Mouse (Mus musculus) hindbrain, embryonic 13.5 days (tissue): Measurements from ENCODE around the gene Myo5a. TPM values are rescaled to one million over a fixed set of nuclear protein-coding genes. Genes with fewer than 3 reads are reported as not detected.

Experiments
- ATAC-seq: fragments of 200-750 bp; cut with Nextera tagmentation; 2 replicates; pipeline ENCODE4 v1.8.0; 2017; ENCODE audit warnings: moderate TSS enrichment; ENCODE audit not compliant: low FRiP score
- H3K27ac ChIP-seq: fragments of 300-500 bp; sonication (generic); 2 replicates; pipeline ENCODE4 v1.5.1; 2015; ENCODE audit warnings: inconsistent platforms, mild to moderate bottlenecking, moderate library complexity
- H3K27me3 ChIP-seq: fragments of 300-500 bp; sonication (generic); 2 replicates; pipeline ENCODE4 v1.6.1; 2015; ENCODE audit warnings: mild to moderate bottlenecking, inconsistent platforms
- H3K36me3 ChIP-seq: fragments of 300-500 bp; sonication (generic); 2 replicates; pipeline ENCODE4 v1.6.1; 2015; ENCODE audit warnings: mild to moderate bottlenecking, inconsistent platforms
- H3K4me1 ChIP-seq: fragments of 300-500 bp; sonication (generic); replicated peaks from 2 replicates; pipeline ENCODE4 v1.6.1; 2015; ENCODE audit warnings: inconsistent platforms
- H3K4me2 ChIP-seq: fragments of 300-500 bp; sonication (generic); 2 replicates; pipeline ENCODE4 v1.6.1; 2015; ENCODE audit warnings: inconsistent platforms, mild to moderate bottlenecking, moderate library complexity
- H3K4me3 ChIP-seq: fragments of 300-500 bp; sonication (generic); 2 replicates; pipeline ENCODE4 v1.5.1; 2015; ENCODE audit warnings: mild to moderate bottlenecking, inconsistent platforms
- H3K9ac ChIP-seq: fragments of 300-500 bp; sonication (generic); 2 replicates; pipeline ENCODE4 v1.6.1; 2015; ENCODE audit warnings: mild to moderate bottlenecking, inconsistent platforms
- H3K9me3 ChIP-seq: fragments of 300-500 bp; sonication (generic); 2 replicates; pipeline ENCODE4 v1.6.1; 2016; ENCODE audit warnings: inconsistent platforms
- WGBS: fragments of 180-500 bp; shearing (Covaris S2); methylation state at CpG from one replicate; pipeline ENCODE4 v1.1.7; 2015; 5-methylcytosine and 5-hydroxymethylcytosine counted together
- polyA plus RNA-seq: library from polyadenylated mRNA; unstranded; fragments of >200 nt; fragmentation: Nextera tagmentation; extraction: Ambion mirVana; gene quantifications from 2 replicates; pipeline ENCODE4 v1.2.1, GENCODE M21; 2015

Myo5a gene
- polyA plus RNA-seq, 1 experiment from 2014 or later, result 30.0 TPM

DNA sequence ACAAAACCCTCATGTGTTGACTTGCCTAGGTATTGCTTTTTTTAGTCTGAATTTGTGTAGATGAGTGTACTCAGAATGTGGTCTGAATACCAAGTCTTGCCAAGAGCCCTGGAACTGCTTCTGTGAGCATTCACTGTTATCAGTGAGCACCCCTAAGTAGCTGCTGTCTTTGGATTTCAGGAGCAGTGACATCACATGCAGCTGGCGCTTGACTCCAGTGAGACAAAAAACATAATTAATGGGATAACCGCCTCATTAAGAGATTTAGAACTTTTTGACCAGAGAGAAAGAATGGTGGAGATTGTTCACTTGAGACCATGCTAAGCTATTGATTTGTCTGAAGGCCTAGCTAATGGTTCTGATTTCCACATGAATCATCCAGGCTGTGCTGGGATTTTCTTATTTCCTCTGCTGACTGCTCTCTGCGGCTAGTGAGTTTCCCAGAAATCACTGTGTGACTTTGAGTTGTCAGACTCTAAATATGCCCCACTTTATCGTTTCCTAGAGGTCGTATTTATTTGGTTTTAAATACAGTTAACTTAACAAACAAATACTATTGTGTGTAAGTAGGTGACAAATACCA, 14.5 kb downstream of the Myo5a start:
- WGBS, result 58% methylated on average over 5 of the region's 5 CpGs
- Histone ChIP-seq H3K27ac (peak overlapping the region; percentile 35; the same call in 1 of the 2 replicates), H3K27me3 (no peaks in the 10 kb centered on the region), H3K4me2 (no peak overlapping the region), H3K4me1 (peaks cover 13% of the 10 kb centered on the region), H3K36me3 (no peaks in the 10 kb centered on the region), H3K9me3 (no peaks in the 10 kb centered on the region), H3K9ac (no peak overlapping the region), H3K4me3 (no peak overlapping the region)
- no peak; the same call in 1 of the 2 replicates for ATAC-seq

- Histone ChIP-seq H3K9me3 (no peaks in the 10 kb centered on the region), H3K27ac (no peak overlapping the region), H3K4me3 (no peak overlapping the region), H3K36me3 (no peaks in the 10 kb centered on the region), H3K9ac (no peak overlapping the region), H3K4me2 (no peak overlapping the region), H3K4me1 (peaks cover 13% of the 10 kb centered on the region), H3K27me3 (no peaks in the 10 kb centered on the region)
- ATAC-seq, result no peak
- 73% methylated on average over 2 of the region's 2 CpGs for WGBS
Measured at GRCm38 (mm10) chr9:75087823-75088222, 17.0 kb downstream of the Myo5a start.

DNA sequence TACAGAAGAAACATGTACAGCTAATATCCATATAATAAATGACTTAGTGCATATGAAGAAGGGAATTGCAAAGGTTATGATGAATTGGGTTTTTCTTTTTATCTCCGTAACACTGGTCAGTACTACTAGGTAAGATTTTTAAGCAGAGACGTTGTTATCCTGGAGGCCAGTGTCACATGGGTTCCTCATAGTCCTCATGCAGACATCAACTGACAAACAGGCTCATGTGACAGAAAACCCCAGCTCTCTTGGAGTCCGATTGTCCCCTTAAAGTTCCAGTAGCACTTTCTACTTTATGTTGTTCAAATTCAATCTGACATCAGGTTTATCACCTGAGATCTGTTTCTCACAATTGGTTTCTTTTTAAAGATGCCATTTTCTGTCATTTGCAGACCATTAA, 18.5 kb downstream of the Myo5a start:
- no peak for ATAC-seq
- peaks cover 13% of the 10 kb centered on the region for H3K4me1 ChIP-seq

DNA sequence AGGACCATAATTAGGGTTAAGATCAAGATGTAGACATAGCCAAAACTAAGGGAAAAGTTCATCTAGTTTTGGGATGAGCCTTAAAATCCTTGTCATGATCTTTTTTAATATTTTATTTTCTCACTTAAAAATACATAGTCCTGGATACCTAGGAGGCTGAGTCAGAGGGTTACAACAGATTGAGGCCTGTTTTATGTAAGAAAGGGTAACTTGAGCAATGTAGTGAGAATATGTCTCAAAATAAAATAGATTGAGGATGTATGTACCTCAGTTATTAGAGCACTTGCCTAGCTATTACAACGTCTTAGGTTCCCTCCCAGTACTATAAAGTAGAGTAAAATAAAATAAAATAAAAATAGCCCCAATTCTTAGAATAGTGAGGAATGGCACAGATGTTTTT, 21.3 kb downstream of the Myo5a start:
- H3K27me3 ChIP-seq, result no peaks in the 10 kb centered on the region
- no peak overlapping the region for H3K4me3 ChIP-seq
- H3K36me3 ChIP-seq, result no peaks in the 10 kb centered on the region
- no peak overlapping the region for H3K4me2 ChIP-seq
- WGBS, result 95% methylated on average over 1 of the region's 1 CpGs
- no peak overlapping the region for H3K27ac ChIP-seq
- ATAC-seq, result no peak
- H3K9ac ChIP-seq, result no peak overlapping the region
- H3K9me3 ChIP-seq, result no peaks in the 10 kb centered on the region
- 0 out of 2 replicates have a peak, but pooled peaks cover 3% of the 10 kb centered on the region for H3K4me1 ChIP-seq

More for the DNA sequence above, 18.5 kb downstream of the Myo5a start:
- no peaks in the 10 kb centered on the region for H3K36me3 ChIP-seq
- H3K27me3 ChIP-seq, result no peaks in the 10 kb centered on the region
- no peak overlapping the region for H3K27ac ChIP-seq
- H3K9ac ChIP-seq, result no peak overlapping the region
- H3K4me2 ChIP-seq, result no peak overlapping the region
- H3K4me3 ChIP-seq, result no peak overlapping the region
- WGBS, result 76% methylated on average over 3 of the region's 3 CpGs
- no peaks in the 10 kb centered on the region for H3K9me3 ChIP-seq

DNA sequence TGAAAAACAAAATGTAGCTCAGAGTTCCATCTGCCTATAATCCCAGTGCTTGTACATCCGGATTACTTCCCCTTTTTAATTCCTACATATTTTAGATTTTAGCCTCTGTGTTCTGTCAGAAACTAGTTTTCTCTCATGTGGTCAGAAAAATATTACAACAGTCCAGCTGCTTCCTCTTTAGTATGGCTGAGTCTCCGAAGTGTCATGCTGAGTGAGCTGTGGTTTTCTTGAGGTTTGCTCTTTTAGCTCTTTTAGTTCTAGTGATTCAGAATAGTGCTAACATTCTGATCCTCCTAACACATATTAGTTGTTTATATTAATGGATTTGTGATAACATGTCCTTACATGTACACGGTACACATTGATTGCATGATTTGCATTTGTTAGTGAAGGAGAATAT, 23.9 kb downstream of the Myo5a start:
- no peak overlapping the region for H3K4me3 ChIP-seq
- H3K27me3 ChIP-seq, result no peaks in the 10 kb centered on the region
- H3K9ac ChIP-seq, result no peak overlapping the region
- H3K9me3 ChIP-seq, result no peaks in the 10 kb centered on the region
- H3K27ac ChIP-seq, result no peak overlapping the region
- H3K4me2 ChIP-seq, result no peak overlapping the region
- no peaks in the 10 kb centered on the region for H3K4me1 ChIP-seq
- WGBS, result 81% methylated on average over 3 of the region's 3 CpGs
- H3K36me3 ChIP-seq, result 0 out of 2 replicates have a peak, but pooled peaks cover 3% of the 10 kb centered on the region
- ATAC-seq, result no peak

DNA sequence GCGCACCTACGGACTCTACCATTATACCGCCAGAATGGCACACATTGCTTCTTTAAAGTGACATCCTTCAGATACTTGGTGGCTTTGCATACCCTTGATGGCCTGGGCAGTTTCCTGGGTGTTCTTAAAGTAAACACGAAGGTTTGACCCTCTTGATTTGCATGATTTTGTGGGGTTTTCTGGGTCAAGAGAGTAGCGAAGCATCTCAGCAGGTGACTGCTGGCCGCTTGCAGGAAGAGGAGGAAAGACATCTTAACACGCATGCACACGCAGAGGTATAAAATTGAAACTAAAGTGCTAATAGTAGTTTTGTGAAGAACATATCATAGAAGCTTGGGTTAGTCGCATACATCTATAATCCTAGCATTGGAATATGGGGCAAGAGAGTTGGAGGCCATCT, 28.1 kb downstream of the Myo5a start:
- Histone ChIP-seq H3K4me2 (no peak overlapping the region), H3K4me3 (no peak overlapping the region), H3K27me3 (no peaks in the 10 kb centered on the region), H3K9ac (no peak overlapping the region), H3K4me1 (no peaks in the 10 kb centered on the region), H3K27ac (no peak overlapping the region), H3K9me3 (no peaks in the 10 kb centered on the region), H3K36me3 (0 out of 2 replicates have a peak, but pooled peaks cover 3% of the 10 kb centered on the region)
- ATAC-seq, result no peak
- WGBS, result 96% methylated on average over 9 of the region's 9 CpGs

- no peak for ATAC-seq
- H3K9me3 ChIP-seq, result no peaks in the 10 kb centered on the region
- 0 out of 2 replicates have a peak, but pooled peaks cover 3% of the 10 kb centered on the region for H3K36me3 ChIP-seq
- WGBS, result 94% methylated on average over 8 of the region's 8 CpGs
- H3K9ac ChIP-seq, result no peak overlapping the region
- no peak overlapping the region for H3K27ac ChIP-seq
- H3K4me2 ChIP-seq, result no peak overlapping the region
- H3K27me3 ChIP-seq, result no peaks in the 10 kb centered on the region
- no peak overlapping the region for H3K4me3 ChIP-seq
- H3K4me1 ChIP-seq, result no peaks in the 10 kb centered on the region
Measured at GRCm38 (mm10) chr9:75100157-75100781, 29.5 kb downstream of the Myo5a start.

DNA sequence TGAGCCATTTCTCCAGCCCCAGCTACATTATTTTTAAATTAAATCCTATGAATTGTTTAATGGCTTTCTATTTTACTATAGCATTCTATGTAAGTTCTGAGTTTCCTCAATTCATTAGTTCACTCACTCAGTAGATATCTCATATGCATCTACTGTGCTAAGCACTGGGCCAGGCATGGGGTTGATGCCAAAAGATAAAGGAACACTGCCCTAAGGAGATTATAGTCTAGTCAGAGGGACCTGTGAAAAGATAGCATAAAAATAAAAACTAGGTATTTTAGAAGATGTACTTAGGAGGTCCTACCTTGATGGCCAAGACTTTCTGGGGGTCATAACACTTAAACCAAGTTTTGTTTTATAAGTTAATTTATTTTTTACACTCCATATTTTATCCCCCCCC, 31.3 kb downstream of the Myo5a start:
- Histone ChIP-seq H3K36me3 (0 out of 2 replicates have a peak, but pooled peaks cover 3% of the 10 kb centered on the region), H3K4me1 (no peaks in the 10 kb centered on the region), H3K9ac (no peak overlapping the region), H3K27ac (no peak overlapping the region), H3K4me3 (no peak overlapping the region), H3K4me2 (no peak overlapping the region), H3K9me3 (no peaks in the 10 kb centered on the region), H3K27me3 (no peaks in the 10 kb centered on the region)
- ATAC-seq, result no peak

DNA sequence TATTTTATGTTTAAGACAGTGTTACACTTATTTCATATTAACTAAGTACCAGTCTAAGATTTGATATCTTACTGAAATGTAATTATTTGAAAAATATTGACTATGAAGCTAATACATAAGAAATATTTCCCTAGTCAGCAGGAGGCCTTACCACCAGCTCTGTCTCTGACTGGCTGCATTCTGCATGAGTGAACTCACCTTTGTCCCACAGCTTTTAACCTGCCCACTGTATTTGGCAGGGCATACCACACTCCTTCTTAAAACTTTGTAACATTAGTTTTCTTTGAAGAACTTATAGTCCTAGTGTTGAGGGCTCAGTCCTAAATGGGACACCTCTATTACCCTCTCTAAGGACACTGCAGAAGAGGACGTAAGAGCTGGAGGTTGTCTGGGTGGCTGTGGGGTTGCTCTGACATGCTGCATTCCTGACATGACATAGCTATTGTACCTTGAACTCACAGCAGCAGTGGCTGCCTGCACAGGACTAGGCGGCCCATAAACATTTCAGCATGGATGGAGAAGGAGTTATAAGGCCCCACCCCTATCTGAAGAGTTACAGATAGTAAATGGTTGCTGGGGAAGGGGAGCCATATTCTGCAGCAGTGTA, 45.9 kb downstream of the Myo5a start:
- ATAC-seq, result no peak
- Histone ChIP-seq H3K27me3 (no peaks in the 10 kb centered on the region), H3K4me3 (no peak overlapping the region), H3K9me3 (no peaks in the 10 kb centered on the region), H3K9ac (no peak overlapping the region), H3K36me3 (peaks cover 18% of the 10 kb centered on the region), H3K4me2 (no peak overlapping the region), H3K27ac (no peak overlapping the region), H3K4me1 (no peaks in the 10 kb centered on the region)
- WGBS, result 75% methylated on average over 2 of the region's 2 CpGs

DNA sequence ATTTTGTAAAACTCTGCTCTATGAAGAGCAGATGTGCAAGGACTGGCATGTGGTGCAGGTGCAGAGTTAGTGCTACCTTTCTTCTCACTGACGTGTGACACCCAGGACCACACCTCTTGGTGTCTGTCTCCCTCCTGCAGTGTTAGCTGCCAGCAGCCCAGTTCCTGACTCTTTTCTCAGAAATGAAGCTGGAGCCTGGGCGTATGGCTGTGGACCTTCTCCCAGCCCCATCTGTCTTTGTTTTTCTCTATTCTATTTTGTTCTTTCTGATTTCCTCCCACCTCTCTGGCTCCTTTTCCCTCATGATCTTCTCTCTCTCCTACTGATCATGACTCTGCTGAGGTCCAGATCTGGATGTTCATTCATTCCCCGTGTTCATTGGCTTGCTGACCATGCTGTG, 50.3 kb downstream of the Myo5a start:
- no peaks in the 10 kb centered on the region for H3K27me3 ChIP-seq
- ATAC-seq, result no peak
- no peaks in the 10 kb centered on the region for H3K4me1 ChIP-seq
- H3K4me2 ChIP-seq, result no peak overlapping the region
- no peak overlapping the region for H3K27ac ChIP-seq
- 92% methylated on average over 3 of the region's 3 CpGs for WGBS
- H3K36me3 ChIP-seq, result peaks cover 27% of the 10 kb centered on the region
- no peak overlapping the region for H3K9ac ChIP-seq
- H3K9me3 ChIP-seq, result no peaks in the 10 kb centered on the region
- H3K4me3 ChIP-seq, result no peak overlapping the region

DNA sequence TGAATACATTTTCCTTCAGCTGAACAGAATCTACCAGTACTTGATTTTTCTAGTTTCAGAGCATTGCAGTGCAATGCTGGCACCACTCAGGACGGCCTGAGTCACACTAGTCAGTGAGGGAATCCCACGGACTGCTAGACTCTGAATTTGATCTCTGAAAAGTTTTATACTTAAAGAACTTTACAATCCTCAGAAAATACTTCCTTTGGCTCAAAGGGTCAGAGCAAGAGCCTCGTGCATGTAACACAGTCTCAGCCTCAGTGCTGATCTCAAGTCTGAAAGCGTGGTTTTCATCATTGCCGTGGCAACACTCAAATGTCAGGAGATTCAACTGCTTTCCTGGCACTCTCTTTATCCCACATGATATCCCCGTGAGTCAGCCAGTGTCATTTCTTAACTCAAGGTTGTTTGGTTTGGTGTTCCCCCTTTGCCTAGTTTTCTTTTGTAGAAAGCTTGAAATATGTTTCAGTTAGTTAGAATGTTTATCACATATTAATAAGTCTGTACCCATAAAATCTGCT, 53.4 kb downstream of the Myo5a start:
- Histone ChIP-seq H3K9ac (no peak overlapping the region), H3K27ac (no peak overlapping the region), H3K4me3 (no peak overlapping the region), H3K4me1 (no peaks in the 10 kb centered on the region), H3K36me3 (peaks cover 42% of the 10 kb centered on the region), H3K4me2 (no peak overlapping the region), H3K27me3 (no peaks in the 10 kb centered on the region), H3K9me3 (no peaks in the 10 kb centered on the region)
- WGBS, result 65% methylated on average over 6 of the region's 6 CpGs
- ATAC-seq, result no peak

- peaks cover 55% of the 10 kb centered on the region for H3K36me3 ChIP-seq
- H3K9me3 ChIP-seq, result no peaks in the 10 kb centered on the region
- no peak overlapping the region for H3K4me2 ChIP-seq
- H3K4me3 ChIP-seq, result no peak overlapping the region
- no peak overlapping the region for H3K27ac ChIP-seq
- no peaks in the 10 kb centered on the region for H3K4me1 ChIP-seq
- no peak overlapping the region for H3K9ac ChIP-seq
- H3K27me3 ChIP-seq, result no peaks in the 10 kb centered on the region
- 83% methylated on average over 2 of the region's 2 CpGs for WGBS
- no peak for ATAC-seq
Measured at GRCm38 (mm10) chr9:75130553-75130952, 59.7 kb downstream of the Myo5a start.
